Mouse (Mus musculus): ENCODE measurements around the gene Farp1.

- TF ChIP-seq CTCF (IDR thresholded peaks at IDR 0.05; ENCODE audit: borderline replicate concordance, insufficient read depth, low read depth, low read length) (no peak), POLR2A (IDR thresholded peaks at IDR 0.05; ENCODE audit: borderline replicate concordance, insufficient read depth, low read length) (no peak)
Observed at GRCm38 (mm10) chr14:121294484-121294883, 259.5 kb downstream of the Farp1 start.
